Mouse (Mus musculus) testis, adult 2 months (tissue): ENCODE measurements at regions not wholly inside any gene's neighbourhood (a gene's known extent, or its start where the extent isn't known, plus 50 kb on each side); places are given as distances from the start of the nearest gene placed in this dataset.

ENCODE experiments used
- H3K27ac ChIP-seq: fragments of 200-500 bp; 2 replicates; pipeline ENCODE4 v1.5.1; 2012; ENCODE audit warnings: low read depth, low read length; ENCODE audit not compliant: control insufficient read depth, insufficient read depth
- H3K27me3 ChIP-seq: fragments of 200-500 bp; 2 replicates; pipeline ENCODE4 v1.6.1; 2012; ENCODE audit warnings: mild to moderate bottlenecking, low read length, moderate library complexity; ENCODE audit not compliant: control insufficient read depth, insufficient read depth
- H3K36me3 ChIP-seq: fragments of 200-500 bp; 2 replicates; pipeline ENCODE4 v1.6.1; 2012; ENCODE audit warnings: mild to moderate bottlenecking, low read length; ENCODE audit not compliant: control insufficient read depth, insufficient read depth
- H3K4me1 ChIP-seq: fragments of 200-500 bp; 2 replicates; pipeline ENCODE4 v1.6.1; 2012; ENCODE audit warnings: low read length; ENCODE audit not compliant: control insufficient read depth, insufficient read depth
- H3K4me3 ChIP-seq: fragments of 200-500 bp; 2 replicates; pipeline ENCODE4 v1.5.1; 2012; ENCODE audit warnings: low read depth, mild to moderate bottlenecking, low read length, moderate library complexity, mixed read lengths; ENCODE audit not compliant: control insufficient read depth
- CTCF ChIP-seq: fragments of 200-500 bp; IDR thresholded peaks from 2 replicates; pipeline ENCODE4 v1.5.1; 2012; ENCODE audit warnings: low read depth, mild to moderate bottlenecking, inconsistent platforms, low read length, moderate library complexity; ENCODE audit not compliant: control insufficient read depth, insufficient read depth, insufficient replicate concordance
- POLR2A ChIP-seq: fragments of 200-500 bp; IDR thresholded peaks from 2 replicates; pipeline ENCODE4 v1.6.1; 2012; ENCODE audit warnings: low read depth, mild to moderate bottlenecking, inconsistent platforms, low read length, moderate library complexity; ENCODE audit not compliant: control insufficient read depth

- H3K36me3 ChIP-seq = no peaks in the 10 kb centered on the region
- TF ChIP-seq POLR2A (no peak), CTCF (no peak)
- H3K27ac ChIP-seq = no peak overlapping the region
- H3K4me1 ChIP-seq = no peaks in the 10 kb centered on the region
- H3K27me3 ChIP-seq = no peaks in the 10 kb centered on the region
- H3K4me3 ChIP-seq = no peak overlapping the region
These were observed 326.7 kb downstream of the Rnf144a start for GRCm38 (mm10) chr12:26088389-26088788.

- TF ChIP-seq POLR2A (no peak), CTCF (no peak)
- Histone ChIP-seq H3K36me3 (no peaks in the 10 kb centered on the region), H3K4me1 (no peaks in the 10 kb centered on the region), H3K27ac (no peak overlapping the region), H3K27me3 (no peaks in the 10 kb centered on the region), H3K4me3 (no peak overlapping the region)
These were observed 328.1 kb downstream of the Rnf144a start for GRCm38 (mm10) chr12:26086923-26087322.

- Histone ChIP-seq H3K36me3 (no peaks in the 10 kb centered on the region), H3K27ac (no peak overlapping the region), H3K27me3 (no peaks in the 10 kb centered on the region), H3K4me3 (no peak overlapping the region), H3K4me1 (no peaks in the 10 kb centered on the region)
- TF ChIP-seq CTCF = no peak
- TF ChIP-seq POLR2A = no peak
These were observed 328.6 kb downstream of the Rnf144a start for GRCm38 (mm10) chr12:26086414-26086813.

GRCm38 (mm10) chr12:26079061-26079625, 335.9 kb downstream of the Rnf144a start:
- Histone ChIP-seq H3K27me3 (no peaks in the 10 kb centered on the region), H3K4me3 (no peak overlapping the region), H3K4me1 (no peaks in the 10 kb centered on the region), H3K36me3 (no peaks in the 10 kb centered on the region), H3K27ac (no peak overlapping the region)
- TF ChIP-seq CTCF (no peak), POLR2A (no peak)

GRCm38 (mm10) chr12:26075638-26076254, 339.3 kb downstream of the Rnf144a start:
- Histone ChIP-seq H3K4me3 (no peak overlapping the region), H3K4me1 (no peaks in the 10 kb centered on the region)
- no peak for TF ChIP-seq POLR2A
- no peak for TF ChIP-seq CTCF

GRCm38 (mm10) chr12:26072180-26072579, 342.9 kb downstream of the Rnf144a start:
- no peak for TF ChIP-seq POLR2A
- TF ChIP-seq CTCF = no peak
- Histone ChIP-seq H3K4me3 (no peak overlapping the region), H3K27ac (no peak overlapping the region), H3K27me3 (no peaks in the 10 kb centered on the region), H3K36me3 (no peaks in the 10 kb centered on the region), H3K4me1 (peaks cover 6% of the 10 kb centered on the region)

More at GRCm38 (mm10) chr12:26075638-26076254, 339.3 kb downstream of the Rnf144a start:
- Histone ChIP-seq H3K27me3 (no peaks in the 10 kb centered on the region), H3K27ac (no peak overlapping the region), H3K36me3 (no peaks in the 10 kb centered on the region)

- H3K27me3 ChIP-seq = no peaks in the 10 kb centered on the region
- H3K4me1 ChIP-seq = peaks cover 6% of the 10 kb centered on the region
- no peaks in the 10 kb centered on the region for H3K36me3 ChIP-seq
- no peak overlapping the region for H3K27ac ChIP-seq
- TF ChIP-seq POLR2A = no peak
- peak; percentile 11; the same call in 1 of the 2 replicates for TF ChIP-seq CTCF
- no peak overlapping the region for H3K4me3 ChIP-seq
These were observed 343.4 kb downstream of the Rnf144a start for GRCm38 (mm10) chr12:26071610-26072009.
